Mouse (Mus musculus): Measurements from ENCODE around the gene Syt16. TPM values are rescaled to one million over a fixed set of nuclear protein-coding genes. Genes with fewer than 3 reads are reported as not detected.
A peak's percentile ranks its signal among the peaks of the same experiment; 100 is the strongest.

Gene Syt16
- total RNA-seq, 2 experiments from 2014 or later = not detected

- DNase-seq (ENCODE audit: low spot score) = no peak
- intact Hi-C loops (cut with DNase I) = loop anchor here (5.0 to 10.0 kb wide), 3 partner anchors 279 to 726 kb away; no protein-coding TSS in a partner anchor
Measured at GRCm38 (mm10) chr12:74290983-74291382, 293.5 kb downstream of the Syt16 start.

- intact Hi-C loops (cut with DNase I) = loop anchor here (5.0 to 10.0 kb wide), 3 partner anchors 281 to 729 kb away; no protein-coding TSS in a partner anchor
- no peak for DNase-seq (ENCODE audit: low spot score)
Measured at GRCm38 (mm10) chr12:74293624-74294023, 296.2 kb downstream of the Syt16 start.

GRCm38 (mm10) chr12:74296374-74296773 is 298.9 kb downstream of the Syt16 start:
- DNase-seq (ENCODE audit: low spot score) = no peak
- intact Hi-C loops (cut with DNase I) = loop anchor here (10.0 kb wide), 1 partner anchor 732 kb away; no protein-coding TSS in a partner anchor

GRCm38 (mm10) chr12:74301559-74301958 is 304.1 kb downstream of the Syt16 start:
- DNase-seq (ENCODE audit: low spot score) = no peak
- intact Hi-C loops (cut with DNase I) = no loop called here

- DNase-seq (ENCODE audit: low spot score) = no peak
- intact Hi-C loops (cut with DNase I) = no loop called here
Measured at GRCm38 (mm10) chr12:74303418-74304294, 306.2 kb downstream of the Syt16 start.

GRCm38 (mm10) chr12:74312611-74313010 is 315.1 kb downstream of the Syt16 start:
- no peak for DNase-seq (ENCODE audit: low spot score)
- intact Hi-C loops (cut with DNase I) = no loop called here

- intact Hi-C loops (cut with DNase I) = no loop called here
- DNase-seq (ENCODE audit: low spot score) = no peak
Measured at GRCm38 (mm10) chr12:74315221-74315620, 317.8 kb downstream of the Syt16 start.

GRCm38 (mm10) chr12:74316344-74316973 is 319.0 kb downstream of the Syt16 start, which contains the start of gene Gm11042:
TSS of gene Gm11042 (minus strand) at chr12:74316394.
- DNase-seq (ENCODE audit: low spot score) = no peak
- intact Hi-C loops (cut with DNase I) = no loop called here

GRCm38 (mm10) chr12:74316989-74317759 is 319.7 kb downstream of the Syt16 start:
- intact Hi-C loops (cut with DNase I) = no loop called here

GRCm38 (mm10) chr12:74320318-74320717 is 322.9 kb downstream of the Syt16 start:
- intact Hi-C loops (cut with DNase I) = loop anchor here (5.0 kb wide), 1 partner anchor 852 kb away; no protein-coding TSS in a partner anchor

More at GRCm38 (mm10) chr12:74316989-74317759, 319.7 kb downstream of the Syt16 start:
- DNase-seq (ENCODE audit: low spot score) = peak; percentile 23

GRCm38 (mm10) chr12:74321981-74322380 is 324.5 kb downstream of the Syt16 start:
- intact Hi-C loops (cut with DNase I) = loop anchor here (5.0 kb wide), 1 partner anchor 850 kb away; no protein-coding TSS in a partner anchor
- no peak for DNase-seq (ENCODE audit: low spot score)

More at GRCm38 (mm10) chr12:74320318-74320717, 322.9 kb downstream of the Syt16 start:
- DNase-seq (ENCODE audit: low spot score) = no peak

Other genes starting within 250 kb of the Syt16 start
- 10 to 100 TPM; 49.5 to 56.0 TPM for gene Hif1a, start 96.3 kb upstream of the Syt16 start, total RNA-seq (2021)
- 1 to 10 TPM; 6.7 to 7.2 TPM for gene Gm49321, start 60.0 kb upstream of the Syt16 start, total RNA-seq (2021)
- gene Snapc1, start 33.2 kb upstream of the Syt16 start, total RNA-seq (2021) = 10 to 100 TPM in 1 of 2 experiments, 1 to 10 TPM in 1; 9.9 to 11.4 TPM